Mouse (Mus musculus) brain, embryonic 18.5 days (tissue): ENCODE data around the gene Mup8.
"Not testable (repeated sequence)": the region's sequence is repeated elsewhere in the genome, so short reads cannot be mapped to it uniquely, and the experiment has no call there.

Experiments
- DNase-seq: peaks from one replicate; pipeline ENCODE4 v3.0.0-alpha.2; 2012; ENCODE audit warnings: low read depth, low spot score

Gene Mup8

GRCm38 (mm10) chr4:60222499-60222898 lies at the start of gene Mup8:
Mup8 (minus strand) TSS chr4:60222599.
- not testable (repeated sequence) for DNase-seq

- not testable (repeated sequence) for DNase-seq
Observed at GRCm38 (mm10) chr4:60265977-60266770, 43.8 kb upstream of the Mup8 start.

DNA sequence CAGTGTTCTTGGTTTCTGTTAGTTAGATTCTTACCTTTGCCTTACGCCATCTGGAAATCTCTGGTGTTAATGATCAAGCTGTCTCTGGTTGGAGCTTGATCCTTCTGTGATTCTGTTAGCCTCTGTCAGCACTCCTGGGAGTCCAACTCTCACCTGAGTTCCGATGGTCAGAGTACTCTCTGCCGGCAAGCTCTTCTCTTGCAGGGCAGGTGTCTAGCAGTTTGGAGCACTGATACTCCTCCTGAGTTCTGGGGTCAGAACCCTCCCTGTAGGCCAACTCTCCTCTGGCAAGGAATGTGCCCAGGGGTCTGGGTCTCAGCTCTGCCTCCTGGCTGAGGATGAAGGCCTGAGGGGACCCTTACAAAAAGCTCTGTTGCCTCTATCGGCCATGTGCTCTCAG lies 40.3 kb upstream of the Mup8 start:
- DNase-seq, result not testable (repeated sequence)
